In genomic region chr3:22144255-22144654, GRCm38 (mm10) we compare ENCODE assay signal across 11 mouse cellular contexts.
DNase-seq lines count a peak whose midpoint lies in the region; ATAC-seq and TF ChIP-seq lines count a peak whose summit lies in the region.
"Had no signal": no experiment of that assay in that cellular context is flagged by ENCODE, and none has a peak within 500 bp of the region (broad histone marks: within the 10 kb centered on the region; RNA-seq: fewer than 3 reads in every experiment).

No protein-coding gene starts in this region.

- no peak overlapping the region for H3K27ac ChIP-seq in hindbrain, postnatal 0 days
- H3K27ac ChIP-seq in hindbrain, embryonic 10.5 days: no peak overlapping the region
- H3K27ac ChIP-seq: embryonic facial prominence, embryonic 13.5 days; hindbrain, embryonic 15.5 days; midbrain, embryonic 15.5 days had no signal

- no peak overlapping the region for H3K4me2 ChIP-seq in hindbrain, postnatal 0 days (ENCODE audit: low read depth, low read length)
- H3K4me2 ChIP-seq: embryonic facial prominence, embryonic 13.5 days; hindbrain, embryonic 15.5 days; midbrain, embryonic 15.5 days had no signal

- ATAC-seq in hindbrain, postnatal 0 days: no peak
- ATAC-seq: midbrain, embryonic 15.5 days had no signal

- TF ChIP-seq CTCF in hindbrain, postnatal 0 days (IDR thresholded peaks at IDR 0.05; ENCODE audit: low read depth): peak; percentile 52
- no peak for TF ChIP-seq CTCF in brain, embryonic 14.5 days (IDR thresholded peaks at IDR 0.05; ENCODE audit: borderline replicate concordance, extremely low read depth, insufficient read depth, insufficient read length)

- no peak overlapping the region for H3K4me3 ChIP-seq in hindbrain, postnatal 0 days (ENCODE audit: low read length)
- H3K4me3 ChIP-seq in hindbrain, embryonic 10.5 days: no peak overlapping the region
- H3K4me3 ChIP-seq: embryonic facial prominence, embryonic 13.5 days; hindbrain, embryonic 15.5 days; midbrain, embryonic 15.5 days had no signal

- no peaks in the 10 kb centered on the region for H3K27me3 ChIP-seq in hindbrain, postnatal 0 days (ENCODE audit: insufficient read depth, low read length)
- H3K27me3 ChIP-seq in hindbrain, embryonic 10.5 days (ENCODE audit: insufficient read depth, poor library complexity, severe bottlenecking): no peaks in the 10 kb centered on the region
- H3K27me3 ChIP-seq in splenic B cell, adult 2 months (ENCODE audit: control insufficient read depth, insufficient read depth, low read length, poor library complexity, severe bottlenecking): no peaks in the 10 kb centered on the region
- H3K27me3 ChIP-seq: embryonic facial prominence, embryonic 13.5 days; hindbrain, embryonic 15.5 days; midbrain, embryonic 15.5 days had no signal

- DNase-seq in hindbrain, postnatal 0 days (ENCODE audit: low spot score): peak; percentile 25
- DNase-seq in hindbrain, embryonic 10.5 days (ENCODE audit: low spot score): no peak
- peak; percentile 8 for DNase-seq in retina, postnatal 7 days (ENCODE audit: low read depth, low spot score)
- no peak for DNase-seq in retina, embryonic 14.5 days (ENCODE audit: low spot score)
- peak; percentile 32 for DNase-seq in brain, embryonic 14.5 days (ENCODE audit: low read depth)
- DNase-seq in splenic B cell, adult 2 months (ENCODE audit: low read depth, low spot score): peak; percentile 49
- no peak for DNase-seq in left cerebral cortex, adult 18-20 months (ENCODE audit: low spot score in 2 of 2)
- DNase-seq: thymus, postnatal 36 days had no signal

- H3K9me3 ChIP-seq in hindbrain, postnatal 0 days (ENCODE audit: low read length): no peaks in the 10 kb centered on the region
- H3K9me3 ChIP-seq in hindbrain, embryonic 10.5 days: no peaks in the 10 kb centered on the region
- H3K9me3 ChIP-seq: embryonic facial prominence, embryonic 13.5 days; hindbrain, embryonic 15.5 days; midbrain, embryonic 15.5 days had no signal

- no peaks in the 10 kb centered on the region for H3K4me1 ChIP-seq in hindbrain, postnatal 0 days (ENCODE audit: insufficient read depth, low read length)
- peaks cover 10% of the 10 kb centered on the region for H3K4me1 ChIP-seq in hindbrain, embryonic 10.5 days (replicated peaks)

- H3K36me3 ChIP-seq in hindbrain, postnatal 0 days (ENCODE audit: insufficient read depth, low read length): no peaks in the 10 kb centered on the region
- H3K36me3 ChIP-seq in hindbrain, embryonic 10.5 days: 0 out of 2 replicates have a peak, but pooled peaks cover 5% of the 10 kb centered on the region
- no peaks in the 10 kb centered on the region for H3K36me3 ChIP-seq in splenic B cell, adult 2 months (ENCODE audit: control insufficient read depth, insufficient read depth, low read length, poor library complexity, severe bottlenecking)
- H3K36me3 ChIP-seq: embryonic facial prominence, embryonic 13.5 days; hindbrain, embryonic 15.5 days; midbrain, embryonic 15.5 days had no signal

- no peak for TF ChIP-seq POLR2A in brain, embryonic 14.5 days (IDR thresholded peaks at IDR 0.05; ENCODE audit: borderline replicate concordance, extremely low read depth, insufficient read depth, insufficient read length, poor library complexity, severe bottlenecking)

- WGBS in hindbrain, postnatal 0 days: 95% methylated on average over 2 of the region's 2 CpGs
- 88% methylated on average over 2 of the region's 2 CpGs for WGBS in hindbrain, embryonic 10.5 days

- no peak overlapping the region for H3K9ac ChIP-seq in hindbrain, postnatal 0 days (replicated peaks; ENCODE audit: low read length)
- H3K9ac ChIP-seq: embryonic facial prominence, embryonic 13.5 days; hindbrain, embryonic 15.5 days; midbrain, embryonic 15.5 days had no signal

Comparison
In these comparisons a context has a peak if more than half of its experiments do, and no peak if none do; other contexts are left out.
1. DNase-seq: peak in hindbrain, postnatal 0 days (single experiment), retina, postnatal 7 days (single experiment), brain, embryonic 14.5 days (single experiment) and splenic B cell, adult 2 months (single experiment); none in hindbrain, embryonic 10.5 days (single experiment), retina, embryonic 14.5 days (single experiment) and left cerebral cortex, adult 18-20 months (0 of 2).